Mouse (Mus musculus): Measurements from ENCODE around the gene Gm12355. TPM values are rescaled to one million over a fixed set of nuclear protein-coding genes. Genes with fewer than 3 reads are reported as not detected.

Gm12355 gene
- total RNA-seq, 2 experiments from 2014 or later, result 9.4 to 10.6 TPM

DNA sequence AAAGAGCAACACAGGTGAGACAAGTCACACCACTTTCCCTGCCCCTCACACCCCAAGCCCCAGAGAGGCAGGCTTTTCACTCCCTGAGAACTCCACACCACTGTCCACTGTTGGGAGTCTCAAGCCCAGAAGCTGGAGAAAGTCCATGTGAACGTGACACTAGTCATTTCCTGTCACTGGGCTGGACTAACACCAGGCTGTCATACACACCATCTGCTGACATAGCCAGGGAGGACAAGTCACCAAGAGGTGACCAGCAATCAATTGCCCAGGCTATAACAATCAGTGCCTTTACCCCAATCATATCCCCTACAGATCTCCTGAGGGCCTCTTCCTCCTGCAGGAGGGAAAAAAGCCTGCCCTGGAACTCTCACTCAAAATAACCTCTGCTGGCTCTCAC, 41.3 kb downstream of the Gm12355 start:
- no peak for DNase-seq (ENCODE audit: low spot score in 2 of 2)
- intact Hi-C loops (cut with DNase I), result no loop called here

DNA sequence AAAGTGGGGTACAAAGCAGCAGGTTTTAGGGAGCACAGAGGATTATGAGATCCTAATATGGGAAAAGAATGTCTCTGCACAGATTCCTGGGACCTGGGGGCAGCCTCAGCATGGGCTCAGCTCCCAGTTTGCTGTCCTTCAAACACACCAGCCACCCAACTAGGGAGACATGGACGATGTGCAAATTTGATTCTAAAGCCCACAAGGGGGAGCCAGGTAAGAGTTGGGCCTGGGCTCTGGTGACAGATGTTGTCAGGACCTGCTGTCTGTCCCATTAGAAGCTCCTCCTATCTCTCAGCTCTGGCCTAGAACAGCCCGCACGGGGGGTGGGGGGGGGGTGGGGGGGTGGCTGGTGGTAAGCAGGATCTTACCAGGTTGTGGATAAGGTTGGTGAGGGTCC, 41.9 kb downstream of the Gm12355 start:
- intact Hi-C loops (cut with DNase I), result no loop called here
- DNase-seq (ENCODE audit: low spot score in 2 of 2), result no peak

DNA sequence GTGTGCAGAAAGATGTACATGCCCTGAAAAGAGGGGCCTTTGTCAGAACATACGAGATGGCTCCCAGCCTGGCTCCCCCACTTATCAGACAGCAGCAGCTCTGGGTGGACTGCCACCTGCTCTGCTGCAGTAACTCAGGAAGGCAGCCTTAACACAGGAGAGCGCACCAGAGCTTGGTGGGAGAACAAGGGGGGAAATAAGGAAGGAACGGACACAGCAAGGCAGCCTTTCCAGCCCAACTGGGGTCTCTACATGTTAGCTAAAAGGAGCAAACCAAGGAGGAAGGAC, 42.3 kb downstream of the Gm12355 start:
- intact Hi-C loops (cut with DNase I), result no loop called here
- no peak for DNase-seq (ENCODE audit: low spot score in 2 of 2)

DNA sequence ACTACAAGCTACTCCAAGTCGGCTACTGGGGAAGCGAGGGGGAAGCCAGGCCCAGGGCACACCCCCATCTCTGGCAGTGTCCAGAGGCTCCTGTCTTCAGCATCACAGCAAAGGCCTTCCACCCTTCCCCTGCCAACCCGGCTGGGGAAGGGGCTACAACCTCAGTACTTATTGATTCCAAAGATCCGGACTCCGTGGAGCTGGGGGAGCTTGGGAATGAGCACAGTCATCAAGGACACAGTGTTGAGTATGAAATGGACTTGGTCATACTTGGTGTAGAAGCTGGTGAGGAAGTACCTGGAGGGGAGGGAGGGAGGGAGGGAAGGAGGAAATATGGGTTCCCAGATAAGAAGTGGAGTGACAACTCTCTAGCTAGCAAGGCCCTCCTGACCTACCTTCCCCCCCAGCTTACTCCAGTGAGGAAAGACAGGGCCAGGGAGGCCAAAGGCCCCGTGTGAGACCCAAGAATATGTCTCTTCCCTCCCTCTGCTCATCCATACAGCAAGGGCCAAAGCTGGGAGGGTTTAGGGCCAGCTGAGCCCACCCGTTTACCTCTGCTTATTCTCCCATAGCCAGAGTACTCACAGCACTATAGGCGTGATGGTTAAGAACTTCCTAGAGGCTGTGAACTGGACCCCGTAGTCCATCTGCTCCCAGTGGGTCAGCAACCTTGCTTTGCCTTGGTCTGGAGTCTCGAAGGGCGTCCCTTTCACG, 42.8 kb downstream of the Gm12355 start:
- intact Hi-C loops (cut with DNase I), result no loop called here
- no peak for DNase-seq (ENCODE audit: low spot score in 2 of 2)

DNA sequence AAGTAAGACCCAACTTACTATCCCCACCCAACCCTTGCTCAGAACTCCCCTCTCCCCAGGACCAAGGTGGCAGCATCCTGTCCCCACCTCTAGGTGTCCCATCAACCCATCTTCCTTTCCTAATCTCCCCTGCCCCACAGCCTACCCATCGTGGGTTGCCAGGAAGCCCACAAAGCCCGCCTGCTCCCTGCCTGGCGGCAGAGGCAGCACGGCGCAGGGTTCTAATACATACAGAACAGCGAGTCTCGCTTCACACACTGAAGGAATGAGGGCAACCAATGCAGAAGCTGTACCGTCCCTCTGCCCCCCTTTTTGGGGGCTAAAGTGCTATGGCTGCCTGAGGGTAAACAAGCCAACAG, 43.5 kb downstream of the Gm12355 start:
- no peak for DNase-seq (ENCODE audit: low spot score in 2 of 2)
- intact Hi-C loops (cut with DNase I), result no loop called here

DNA sequence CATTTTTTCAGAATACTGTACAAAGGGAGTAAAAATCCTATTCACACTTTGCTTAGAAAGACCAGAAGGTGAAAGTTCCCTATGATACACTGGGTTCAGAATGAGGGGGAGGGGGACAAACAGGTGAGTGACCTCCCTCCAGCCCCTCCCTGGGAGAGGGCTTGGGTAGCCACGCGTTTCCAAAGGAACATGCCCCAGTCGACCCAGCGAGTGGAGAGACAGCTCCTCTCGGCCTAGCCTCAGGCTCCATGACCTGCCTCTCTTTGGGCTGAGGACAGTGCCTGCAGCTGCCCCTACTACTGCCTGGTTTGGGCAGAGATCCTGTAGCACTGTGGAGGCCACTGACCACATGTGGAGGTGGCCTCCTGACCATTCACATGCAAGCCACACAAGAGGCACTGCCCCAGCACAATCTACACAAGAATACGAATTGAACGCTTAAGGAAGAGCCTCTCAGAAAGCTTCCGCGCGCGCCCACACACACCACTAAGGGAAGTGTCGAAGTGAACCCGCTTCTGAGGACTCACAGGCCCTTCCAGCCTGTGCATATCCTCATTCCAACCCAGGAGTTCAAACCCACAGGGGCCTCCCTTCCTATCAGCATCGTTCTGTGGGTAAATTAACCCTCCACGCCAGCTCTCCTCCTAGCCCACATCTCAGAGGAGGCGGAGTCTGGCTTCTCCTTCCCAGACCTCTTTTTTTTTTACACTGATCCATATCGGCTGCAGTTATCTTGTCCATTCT, 44.0 kb downstream of the Gm12355 start:
- DNase-seq (ENCODE audit: low spot score in 2 of 2), result no peak
- intact Hi-C loops (cut with DNase I), result no loop called here

DNA sequence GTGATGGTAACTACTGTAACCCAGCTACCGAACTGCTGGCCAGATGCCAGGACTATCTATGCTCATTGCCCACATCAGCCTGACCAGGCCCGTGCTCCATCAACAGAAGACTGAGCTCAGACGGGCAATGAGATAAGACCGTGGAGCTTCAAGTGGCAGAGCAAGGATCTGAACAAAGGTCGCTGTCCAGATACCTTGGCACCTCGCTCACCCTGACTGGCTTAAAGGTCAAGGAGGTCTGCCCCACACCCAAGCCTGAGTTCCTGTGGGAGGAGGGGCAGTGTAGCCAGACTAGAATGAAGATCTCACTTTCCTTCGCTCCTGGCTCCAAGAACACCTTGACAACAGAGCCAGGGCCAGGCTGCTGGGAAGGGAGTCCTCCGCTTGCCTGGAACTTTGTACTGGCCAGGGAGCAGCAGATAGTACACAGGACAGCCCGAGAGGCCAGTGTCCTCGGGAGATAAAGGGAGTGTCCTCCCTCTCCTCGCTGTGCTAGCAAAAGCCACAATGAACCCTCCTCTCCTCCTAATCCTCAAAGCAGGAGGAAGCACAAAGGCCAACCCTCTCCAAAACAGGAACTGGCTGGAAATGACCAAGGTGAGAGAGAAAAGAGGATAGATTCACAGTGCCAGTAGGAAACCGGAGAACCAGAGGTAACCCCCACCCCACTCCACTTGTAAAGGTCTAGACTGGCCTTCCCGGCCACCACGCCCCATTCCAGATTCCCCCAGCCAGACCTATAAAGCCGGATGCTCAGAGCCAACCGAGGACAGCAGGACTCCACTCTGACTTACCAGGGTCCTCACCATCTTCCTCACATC, 45.0 kb downstream of the Gm12355 start:
- no peak for DNase-seq (ENCODE audit: low spot score in 2 of 2)
- intact Hi-C loops (cut with DNase I), result no loop called here

DNA sequence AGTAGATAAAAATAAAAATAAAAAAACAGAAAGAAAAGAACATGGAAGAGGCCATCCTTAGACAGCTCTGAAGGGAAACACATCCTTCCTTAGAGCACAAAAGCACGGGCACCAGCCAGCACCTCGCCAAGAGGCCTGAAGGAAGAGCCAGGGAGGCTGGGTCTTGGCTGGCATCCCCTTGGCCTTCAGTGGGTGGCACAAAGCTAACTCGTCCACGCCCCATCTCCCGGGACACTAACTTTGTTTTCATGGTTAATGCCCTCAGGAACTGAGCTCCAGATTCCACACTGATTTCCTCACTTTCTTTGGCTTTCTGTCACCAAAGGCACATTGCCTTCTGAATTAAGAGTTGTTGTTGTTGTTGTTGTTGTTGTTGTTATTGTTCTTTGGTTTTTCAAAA, 47.7 kb downstream of the Gm12355 start:
- intact Hi-C loops (cut with DNase I), result no loop called here
- DNase-seq (ENCODE audit: low spot score in 2 of 2), result no peak

Other genes with a start within 250 kb of the Gm12355 start
- gene Tcap, start 241.8 kb downstream of the Gm12355 start, total RNA-seq (2021), result 10 to 100 TPM; 11.8 to 14.4 TPM
- under 1 TPM; 0.34 to 0.47 TPM for gene Pnmt, start 239.2 kb downstream of the Gm12355 start, total RNA-seq (2021)
- 10 to 100 TPM in 1 of 2 experiments, 1 to 10 TPM in 1; 9.9 to 10.9 TPM for gene Pgap3, start 225.2 kb downstream of the Gm12355 start, total RNA-seq (2021)
- gene Erbb2, start 213.2 kb downstream of the Gm12355 start, total RNA-seq (2021), result 1 to 10 TPM; 1.7 to 2.4 TPM
- 100 to 1,000 TPM; 100 to 126 TPM for gene Mien1, start 186.7 kb downstream of the Gm12355 start, total RNA-seq (2021)
- gene Grb7, start 179.3 kb downstream of the Gm12355 start, total RNA-seq (2021), result 1 to 10 TPM; 2.8 to 2.9 TPM
- gene Ikzf3, start 79.6 kb downstream of the Gm12355 start, total RNA-seq (2021), result not detected
- gene Zpbp2, start 74.6 kb downstream of the Gm12355 start, total RNA-seq (2021), result under 1 TPM in 1 of 2 experiments, not detected in 1; 0.20 TPM
- gene Ormdl3, start 38.3 kb downstream of the Gm12355 start, total RNA-seq (2021), result 10 to 100 TPM; 46.5 to 47.8 TPM
- not detected for gene Lrrc3c, start 27.4 kb downstream of the Gm12355 start, total RNA-seq (2021)
- not detected for gene Gsdma3, start 699 bp upstream of the Gm12355 start, total RNA-seq (2021)
- not detected for gene Gsdma2, start 21.1 kb upstream of the Gm12355 start, total RNA-seq (2021)
- gene Gsdma, start 38.7 kb upstream of the Gm12355 start, total RNA-seq (2021), result not detected
- 100 to 1,000 TPM; 131 to 145 TPM for gene Psmd3, start 56.9 kb upstream of the Gm12355 start, total RNA-seq (2021)
- not detected for gene Csf3, start 75.6 kb upstream of the Gm12355 start, total RNA-seq (2021)
- 100 to 1,000 TPM; 123 to 133 TPM for gene Med24, start 103.8 kb upstream of the Gm12355 start, total RNA-seq (2021)
- gene Thra, start 115.0 kb upstream of the Gm12355 start, total RNA-seq (2021), result 100 to 1,000 TPM; 718 to 779 TPM
- gene Nr1d1, start 149.7 kb upstream of the Gm12355 start, total RNA-seq (2021), result 100 to 1,000 TPM; 117 to 141 TPM
- gene Msl1, start 169.9 kb upstream of the Gm12355 start, total RNA-seq (2021), result 100 to 1,000 TPM; 169 to 193 TPM
- 10 to 100 TPM; 46.7 to 63.5 TPM for gene Casc3, start 179.2 kb upstream of the Gm12355 start, total RNA-seq (2021)
- gene Rapgefl1, start 211.1 kb upstream of the Gm12355 start, total RNA-seq (2021), result 100 to 1,000 TPM; 139 to 161 TPM
- gene Wipf2, start 238.0 kb upstream of the Gm12355 start, total RNA-seq (2021), result 10 to 100 TPM; 67.4 to 74.6 TPM

Measured in left cerebral cortex, postnatal 36 days (tissue).